Mouse (Mus musculus) retina, postnatal 7 days (tissue): ENCODE results near the gene Lypd1.

Source experiments
- DNase-seq: peaks from one replicate; pipeline ENCODE4 v3.0.0-alpha.2; 2012; ENCODE audit warnings: low read depth, low spot score

Lypd1 gene

GRCm38 (mm10) chr1:125912601-125913600 lies at the start of gene Lypd1:
Gene Lypd1, minus strand, starts transcription at chr1:125913101.
- DNase-seq, result no peak

GRCm38 (mm10) chr1:125951026-125951425 lies 38.1 kb upstream of the Lypd1 start:
- no peak for DNase-seq

- DNase-seq, result no peak
These were observed 36.2 kb upstream of the Lypd1 start for GRCm38 (mm10) chr1:125949076-125949475.

GRCm38 (mm10) chr1:125945136-125945535 lies 32.2 kb upstream of the Lypd1 start:
- no peak for DNase-seq

GRCm38 (mm10) chr1:125943305-125943704 lies 30.4 kb upstream of the Lypd1 start:
- DNase-seq, result no peak

GRCm38 (mm10) chr1:125925486-125925885 lies 12.6 kb upstream of the Lypd1 start:
- no peak for DNase-seq

- no peak for DNase-seq
These were observed 10.2 kb upstream of the Lypd1 start for GRCm38 (mm10) chr1:125923062-125923461.

GRCm38 (mm10) chr1:125920696-125921095 lies 7.8 kb upstream of the Lypd1 start:
- DNase-seq, result no peak

GRCm38 (mm10) chr1:125911901-125912445 lies 928 bp downstream of the Lypd1 start:
- DNase-seq, result no peak

GRCm38 (mm10) chr1:125911337-125911900 lies 1.5 kb downstream of the Lypd1 start:
- no peak for DNase-seq

- DNase-seq, result no peak
These were observed 2.0 kb downstream of the Lypd1 start for GRCm38 (mm10) chr1:125910871-125911265.

GRCm38 (mm10) chr1:125910211-125910870 lies 2.6 kb downstream of the Lypd1 start:
- DNase-seq, result no peak

GRCm38 (mm10) chr1:125893158-125893557 lies 19.7 kb downstream of the Lypd1 start:
- DNase-seq, result no peak

GRCm38 (mm10) chr1:125870056-125870455 lies 42.8 kb downstream of the Lypd1 start:
- no peak for DNase-seq

GRCm38 (mm10) chr1:125858631-125859030 lies 54.3 kb downstream of the Lypd1 start:
- no peak for DNase-seq

- no peak for DNase-seq
These were observed 58.3 kb downstream of the Lypd1 start for GRCm38 (mm10) chr1:125854646-125855045.

- DNase-seq, result no peak
These were observed 73.0 kb downstream of the Lypd1 start for GRCm38 (mm10) chr1:125839746-125840392.

GRCm38 (mm10) chr1:125837507-125837906 lies 75.4 kb downstream of the Lypd1 start:
- no peak for DNase-seq

- no peak for DNase-seq
These were observed 89.3 kb downstream of the Lypd1 start for GRCm38 (mm10) chr1:125823611-125824010.

- DNase-seq, result no peak
These were observed 91.8 kb downstream of the Lypd1 start for GRCm38 (mm10) chr1:125821101-125821500.
